Mouse (Mus musculus): ENCODE results near the gene Mansc4.

Mansc4 gene

GRCm38 (mm10) chr6:147030096-147030885 lies 56.5 kb downstream of the Mansc4 start:
- ATAC-seq (ENCODE audit: insufficient number of reproducible peaks, low FRiP score, low TSS enrichment) = peak; percentile 48

DNA sequence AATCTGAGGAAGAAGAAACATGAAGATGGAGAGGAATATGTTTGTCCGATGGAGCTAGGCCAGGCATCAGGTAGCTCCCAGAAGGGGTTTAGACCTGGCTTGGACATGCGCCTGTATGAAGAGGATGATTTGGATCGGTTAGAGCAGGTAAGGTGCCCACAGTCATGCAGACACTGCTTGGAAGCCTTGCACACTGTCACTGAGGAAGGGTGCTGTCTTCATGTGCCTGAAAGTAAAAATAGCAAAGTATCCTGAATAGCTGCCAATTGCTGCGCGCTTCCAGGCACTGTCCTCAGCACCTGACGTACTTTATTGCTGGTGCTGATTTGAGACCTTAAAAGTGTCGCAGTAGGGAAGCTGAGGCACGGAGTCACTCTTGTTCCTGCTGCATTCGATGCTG lies 57.2 kb downstream of the Mansc4 start:
- ATAC-seq (ENCODE audit: insufficient number of reproducible peaks, low FRiP score, low TSS enrichment) = peak; percentile 56

DNA sequence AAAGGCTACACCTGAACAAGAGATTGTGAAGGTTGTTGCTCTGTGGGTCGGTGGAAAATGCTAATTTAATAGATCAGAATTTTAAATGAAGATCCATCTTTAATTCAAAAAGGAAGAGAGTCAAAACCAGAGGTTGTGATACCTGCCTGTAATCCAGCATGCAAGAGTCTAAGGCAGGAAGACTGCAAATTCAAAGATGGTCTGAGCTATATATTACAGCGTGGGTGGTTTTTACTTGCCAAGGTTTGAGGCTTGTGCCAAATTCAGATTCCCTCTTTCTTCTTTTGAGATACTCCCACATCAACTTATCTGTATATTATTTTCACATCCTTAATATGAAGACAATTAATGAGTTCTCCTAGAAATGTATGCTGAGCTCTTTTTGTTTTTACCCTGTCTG lies 58.4 kb downstream of the Mansc4 start:
- no peak for ATAC-seq (ENCODE audit: insufficient number of reproducible peaks, low FRiP score, low TSS enrichment)

All from cerebellum, adult (tissue).